Mouse (Mus musculus) cerebellum, postnatal 36 days (tissue): ENCODE measurements at regions not wholly inside any gene's neighbourhood (a gene's known extent, or its start where the extent isn't known, plus 50 kb on each side); places are given as distances from the start of the nearest gene placed in this dataset.

Source experiments
- DNase-seq, 2 experiments: peaks; one replicate each; pipeline ENCODE4 v3.0.0; 2021 to 2022; ENCODE audit warnings: mixed read lengths in 2 of 2

DNA sequence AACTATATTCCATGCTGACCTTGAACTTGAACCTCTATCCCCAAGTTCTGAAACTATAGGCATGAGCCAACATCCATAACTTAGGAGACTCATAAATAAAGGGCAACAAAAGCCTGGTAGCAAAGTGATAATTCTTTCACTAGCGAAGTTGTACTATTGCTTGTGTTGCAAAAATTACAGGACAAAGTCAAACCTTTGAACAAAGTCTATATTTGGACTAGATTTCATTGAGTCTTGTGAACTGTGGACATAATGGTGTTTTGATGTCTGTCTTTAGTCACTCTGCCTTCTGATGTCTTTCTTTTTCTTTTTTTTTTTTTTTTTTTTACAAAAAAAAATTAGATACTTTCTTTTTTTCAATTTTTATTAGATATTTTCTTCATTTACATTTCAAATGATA, 594.5 kb downstream of the Etv1 start:
- DNase-seq, result no peak
